Mouse (Mus musculus): ENCODE measurements around the gene Pdia5. TPM values are rescaled to one million over a fixed set of nuclear protein-coding genes. Genes with fewer than 3 reads are reported as not detected.

Pdia5 gene
- total RNA-seq, 2 experiments from 2014 or later: 5.7 to 7.0 TPM

DNA sequence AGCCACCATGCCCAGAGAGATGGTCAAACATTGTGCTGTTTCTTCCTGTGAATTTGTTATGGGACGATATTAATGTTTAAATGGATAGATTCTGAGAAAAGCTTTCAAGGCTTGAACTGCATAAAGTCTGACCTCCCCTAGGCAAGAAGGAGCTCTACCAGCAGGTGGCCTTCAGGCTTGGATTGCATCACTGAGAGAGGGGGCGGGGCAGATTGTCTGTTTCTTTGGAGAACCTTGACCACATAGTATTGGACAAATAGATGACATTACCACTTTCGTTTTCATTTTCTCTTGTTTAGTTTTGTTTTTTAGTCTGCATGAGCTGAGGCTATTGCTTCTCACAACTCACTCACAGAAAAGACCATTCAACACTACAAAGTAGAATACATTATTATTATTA lies 111.3 kb downstream of the Pdia5 start:
- no peak for DNase-seq (ENCODE audit: low spot score)
- intact Hi-C loops (cut with DNase I): no loop called here

DNA sequence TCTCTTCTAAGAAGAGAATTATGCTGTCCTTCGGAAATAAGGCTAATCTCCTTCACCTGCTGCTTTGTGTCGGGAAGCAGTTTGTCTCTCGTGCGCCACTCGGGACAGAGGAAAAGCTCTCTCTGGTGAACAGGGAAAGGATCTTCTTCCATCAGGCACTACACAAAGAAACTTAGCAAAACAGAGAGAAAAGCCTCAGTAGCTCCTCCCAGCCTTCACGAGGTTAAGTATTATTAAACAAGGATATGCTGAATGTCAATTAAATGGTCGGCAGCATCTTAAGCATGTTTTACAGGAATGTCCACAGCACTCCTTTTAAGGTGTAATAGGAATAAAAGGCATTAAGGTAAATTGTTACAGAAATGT lies 126.6 kb downstream of the Pdia5 start:
- intact Hi-C loops (cut with DNase I): loop anchor here (5.0 kb wide), 1 partner anchor 128 kb away; the partner anchor contains the start of gene Pdia5
- DNase-seq (ENCODE audit: low spot score): no peak

DNA sequence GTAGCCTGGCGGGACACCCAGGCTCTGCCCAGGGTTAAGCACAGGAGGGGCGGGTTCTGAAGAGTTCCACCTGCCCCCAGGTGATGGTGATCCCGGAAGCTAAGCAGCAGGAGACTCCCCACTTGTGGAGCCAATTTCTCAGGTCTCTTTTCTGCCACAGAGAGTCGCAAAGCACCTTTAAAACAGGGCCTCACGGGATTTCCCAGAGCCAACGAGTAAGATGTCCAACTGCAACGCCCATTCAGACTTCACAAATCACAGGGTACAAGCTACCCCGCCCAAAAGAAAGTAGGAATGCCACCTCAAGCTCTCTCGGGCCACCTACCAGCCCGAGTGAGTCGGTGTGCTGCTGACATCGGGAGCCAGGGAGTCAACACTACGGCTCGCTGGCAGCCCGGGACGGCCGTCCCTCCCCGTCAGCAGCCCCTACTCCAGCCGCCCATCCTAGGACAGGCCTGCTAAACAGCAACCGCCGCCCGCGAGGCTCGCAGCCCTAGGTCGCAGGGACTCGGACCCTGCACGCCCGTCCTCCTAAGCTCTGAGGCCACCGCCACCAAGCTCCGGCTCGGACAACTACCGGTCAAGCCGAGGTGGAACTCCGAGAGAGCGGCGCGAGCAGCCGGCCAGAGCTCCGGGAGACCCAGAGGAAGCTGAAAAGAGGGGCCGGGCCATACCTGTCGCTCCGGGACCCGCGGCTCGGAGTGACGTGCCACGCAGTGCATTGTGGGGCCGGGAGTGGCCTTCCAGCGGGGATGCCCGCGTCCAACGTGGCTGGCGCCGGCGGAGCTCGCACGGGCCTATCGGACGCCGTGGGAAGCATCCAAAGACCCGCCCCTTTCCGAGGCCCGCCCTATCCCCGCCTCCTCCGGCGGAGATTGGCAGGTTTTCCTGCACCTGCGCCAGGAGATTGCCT lies 127.3 kb downstream of the Pdia5 start, which contains the start of gene Sec22a:
Gene Sec22a, minus strand, starts transcription at position 769 of the 913 bp plus-strand sequence.
- DNase-seq (ENCODE audit: low spot score): peak; percentile 86
- intact Hi-C loops (cut with DNase I): loop anchor here (5.0 kb wide), 1 partner anchor 129 kb away; the partner anchor contains the start of gene Pdia5

DNA sequence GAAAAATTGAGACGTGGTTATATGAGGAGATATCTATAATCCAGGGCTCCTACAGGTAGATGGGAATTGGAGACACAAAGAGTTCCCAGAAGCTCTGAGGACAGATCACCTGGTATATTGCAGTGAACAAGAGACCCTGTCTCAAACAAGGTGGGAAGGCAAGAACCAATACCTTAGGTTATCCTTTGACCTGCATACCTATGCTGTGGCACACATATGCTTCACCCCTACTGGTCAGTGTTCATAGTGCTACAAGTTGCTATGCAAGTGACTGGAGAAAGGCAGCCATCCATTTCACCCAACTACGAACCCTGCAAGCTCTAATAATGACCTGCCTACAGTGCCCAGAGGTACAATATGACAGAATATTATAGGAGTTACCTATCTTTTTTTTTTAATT lies 128.5 kb downstream of the Pdia5 start:
- intact Hi-C loops (cut with DNase I): loop anchor here (5.0 kb wide), 1 partner anchor 130 kb away; the partner anchor contains the start of gene Pdia5

DNA sequence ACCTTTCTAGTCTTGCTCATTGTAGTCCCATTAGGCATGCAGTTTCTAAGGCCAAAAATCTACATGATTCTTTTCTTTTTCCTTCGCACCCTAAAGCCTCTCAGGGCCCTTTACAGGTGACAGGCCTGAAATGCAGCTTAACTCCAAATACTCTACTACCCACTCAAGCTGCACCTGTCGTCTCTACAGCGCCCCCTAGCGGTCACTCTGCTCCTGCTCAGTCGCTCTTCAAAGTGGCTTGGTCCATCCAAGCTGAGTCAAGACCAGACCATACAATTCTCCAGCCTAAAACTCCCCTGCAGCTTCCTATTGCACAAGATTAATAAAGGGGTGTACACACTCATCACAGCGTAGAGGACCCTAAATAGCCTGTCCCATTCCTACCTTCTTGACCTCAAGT lies 130.1 kb downstream of the Pdia5 start:
- no peak for DNase-seq (ENCODE audit: low spot score)
- intact Hi-C loops (cut with DNase I): loop anchor here (5.0 kb wide), 1 partner anchor 132 kb away; the partner anchor contains the start of gene Pdia5

More for the DNA sequence above, 128.5 kb downstream of the Pdia5 start:
- no peak for DNase-seq (ENCODE audit: low spot score)

DNA sequence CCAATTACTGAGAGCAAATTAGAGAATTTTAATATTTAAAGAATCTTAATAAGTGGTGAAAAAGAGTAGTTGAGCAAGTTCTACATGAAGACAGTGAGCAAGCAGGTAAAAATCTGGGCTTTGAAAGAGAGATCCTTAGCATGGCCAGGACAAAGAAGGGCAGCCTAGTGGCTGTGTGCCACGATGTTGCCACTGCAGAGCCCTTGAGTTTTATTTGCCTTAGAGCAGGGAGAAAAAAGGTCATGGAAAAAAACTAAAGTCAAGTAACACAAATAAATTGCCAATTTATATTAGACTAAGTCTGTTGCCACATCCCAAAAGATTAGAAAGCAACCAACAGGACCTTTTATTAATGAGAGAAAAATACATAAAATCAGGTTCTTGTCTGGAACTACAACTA lies 133.2 kb downstream of the Pdia5 start:
- intact Hi-C loops (cut with DNase I): no loop called here
- DNase-seq (ENCODE audit: low spot score): no peak

Small RNAs within 50 kb of the gene (microRNA-seq; reads per million reads assigned to microRNA genes)
- gene Gm25548: not detected

Other genes starting within 250 kb of the Pdia5 start
- 10 to 100 TPM; 10.1 to 10.7 TPM for gene Sec22a, start 127.0 kb downstream of the Pdia5 start, total RNA-seq (2021)
- 1 to 10 TPM in 1 of 2 experiments, under 1 TPM in 1; 0.91 to 1.1 TPM for gene Sema5b, start 50.3 kb upstream of the Pdia5 start, total RNA-seq (2021)